Mouse (Mus musculus): ENCODE data around the gene Zfp644.

The Zfp644 gene

DNA sequence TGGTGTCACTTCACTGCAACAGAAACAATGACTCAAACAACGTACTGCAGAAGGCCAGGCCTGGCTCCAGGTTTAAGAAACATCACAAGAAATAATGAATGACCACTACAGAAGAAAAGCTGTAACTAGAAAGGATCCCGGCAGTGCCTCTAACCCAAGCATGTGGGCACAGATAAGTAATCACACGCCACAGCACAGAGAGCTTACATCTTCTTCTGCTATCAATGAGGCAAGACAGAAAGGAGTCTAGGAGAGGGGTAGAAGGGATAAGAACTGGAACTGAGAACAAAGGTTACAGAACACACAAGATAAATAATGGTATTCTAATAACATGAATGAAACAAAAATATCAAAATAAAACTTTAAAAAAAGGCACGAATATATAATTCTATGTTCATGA, 32.2 kb downstream of the Zfp644 start:
- no peak for DNase-seq (ENCODE audit: low read depth, low spot score)

DNA sequence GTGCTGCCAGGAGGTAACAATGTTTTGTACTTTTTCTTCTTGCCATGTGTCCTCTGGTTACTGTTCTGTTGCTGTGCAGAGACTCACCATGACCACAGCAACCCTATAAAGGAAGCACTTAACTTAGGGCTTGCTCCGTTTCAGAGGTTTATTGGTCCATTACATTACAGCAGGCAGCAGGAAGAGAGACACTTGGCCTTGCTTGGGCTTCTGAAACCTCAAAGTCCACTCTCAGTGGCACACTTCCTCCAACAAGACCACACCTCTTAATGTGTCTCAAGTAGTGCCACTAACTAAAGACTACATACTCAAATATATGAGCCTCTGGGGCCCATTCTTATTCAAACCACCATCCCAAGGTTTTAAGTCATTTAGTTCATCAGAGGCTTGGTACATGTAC, 36.2 kb downstream of the Zfp644 start:
- DNase-seq (ENCODE audit: low read depth, low spot score) = no peak

DNA sequence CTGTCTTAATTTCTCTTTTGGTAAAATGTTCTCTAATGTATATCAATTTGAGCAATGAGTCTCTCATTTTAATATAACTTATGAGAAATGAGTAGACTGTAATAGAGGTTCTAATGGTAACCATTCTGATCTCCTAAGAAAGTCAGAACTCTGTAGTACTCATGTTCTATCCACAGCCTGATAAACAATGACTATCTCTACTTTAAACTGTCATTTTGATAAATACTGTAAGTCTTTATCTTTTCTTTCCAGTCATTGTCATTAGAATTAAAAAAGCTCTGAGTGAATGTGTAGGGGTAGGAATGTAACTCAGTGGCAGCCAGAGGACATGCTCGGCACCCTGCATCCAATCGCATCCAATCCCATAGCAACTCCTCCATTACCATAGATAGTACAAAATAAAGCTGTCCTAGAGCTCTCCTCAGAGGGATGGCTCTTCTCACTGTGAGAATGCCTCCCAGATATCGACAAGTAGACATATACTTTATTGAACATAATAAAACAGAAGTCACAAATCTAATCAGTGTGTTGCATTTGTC, 44.2 kb downstream of the Zfp644 start:
- no peak for DNase-seq (ENCODE audit: low read depth, low spot score)

DNA sequence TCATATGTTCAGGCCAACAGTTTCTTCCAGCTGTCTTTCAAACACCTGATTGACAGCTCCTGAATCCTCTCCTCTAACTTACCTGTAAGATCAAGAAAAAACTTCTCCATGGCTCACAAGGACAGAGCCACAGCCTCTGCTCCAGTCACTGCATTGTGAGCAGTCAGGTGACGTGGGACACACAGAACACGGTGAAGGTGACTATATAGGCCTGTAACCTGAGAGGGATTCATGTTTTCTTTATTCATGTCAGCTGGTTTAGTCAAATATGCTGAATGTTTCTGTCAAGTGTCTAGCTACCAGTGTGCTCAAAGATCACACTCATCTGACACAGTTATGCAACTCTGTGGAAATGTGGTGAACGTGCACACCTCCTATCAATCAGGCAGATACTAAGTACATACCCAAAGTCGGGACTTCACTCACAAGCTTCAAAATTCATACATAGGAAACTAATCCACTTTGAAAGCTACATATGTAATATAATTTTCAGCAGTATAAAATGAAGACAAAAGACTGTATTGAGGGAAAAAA, 44.8 kb downstream of the Zfp644 start:
- DNase-seq (ENCODE audit: low read depth, low spot score) = no peak

- DNase-seq (ENCODE audit: low read depth, low spot score) = no peak
These were observed 47.1 kb downstream of the Zfp644 start for GRCm38 (mm10) chr5:106649995-106650394.

DNA sequence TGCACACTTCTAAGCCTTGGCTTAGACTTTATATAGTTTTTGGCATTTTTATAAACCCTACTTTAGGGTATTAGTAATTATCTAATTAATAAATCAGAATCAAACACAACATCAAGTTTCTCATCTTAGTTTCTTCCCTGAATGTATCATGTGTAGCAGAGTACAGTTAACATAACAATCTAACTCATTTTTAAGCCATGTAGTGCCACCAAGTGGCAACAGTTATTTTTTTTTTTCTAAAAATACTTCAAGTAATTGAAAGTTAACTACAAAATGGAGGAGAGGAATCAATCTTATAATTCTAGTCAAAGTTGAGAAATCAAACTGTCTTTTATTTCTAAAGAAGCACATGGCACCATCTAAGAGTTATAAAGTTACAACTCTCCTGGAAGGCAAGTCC, 47.6 kb downstream of the Zfp644 start:
- DNase-seq (ENCODE audit: low read depth, low spot score) = no peak

GRCm38 (mm10) chr5:106643434-106643833, 53.7 kb downstream of the Zfp644 start:
- no peak for DNase-seq (ENCODE audit: low read depth, low spot score)

DNA sequence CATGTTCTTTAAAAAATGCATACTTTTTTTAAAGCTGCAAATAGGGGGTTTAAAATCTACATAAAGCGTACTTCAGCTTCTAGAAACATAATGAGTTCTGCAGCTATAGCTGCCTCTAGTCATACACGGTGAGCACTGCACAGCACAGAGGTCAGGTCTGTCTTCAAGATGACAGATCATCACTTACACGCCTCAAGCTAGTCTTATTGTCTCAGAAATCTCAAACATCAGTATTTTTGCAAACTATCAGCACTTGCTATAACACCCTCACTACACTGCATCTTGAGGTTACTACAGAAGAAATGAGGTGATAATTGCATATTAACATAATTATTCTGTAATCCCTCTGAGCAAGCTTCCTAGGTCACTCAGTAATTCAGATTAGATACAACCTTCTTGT, 55.2 kb downstream of the Zfp644 start:
- DNase-seq (ENCODE audit: low read depth, low spot score) = no peak

- no peak for DNase-seq (ENCODE audit: low read depth, low spot score)
These were observed 56.8 kb downstream of the Zfp644 start for GRCm38 (mm10) chr5:106640235-106640809.

DNA sequence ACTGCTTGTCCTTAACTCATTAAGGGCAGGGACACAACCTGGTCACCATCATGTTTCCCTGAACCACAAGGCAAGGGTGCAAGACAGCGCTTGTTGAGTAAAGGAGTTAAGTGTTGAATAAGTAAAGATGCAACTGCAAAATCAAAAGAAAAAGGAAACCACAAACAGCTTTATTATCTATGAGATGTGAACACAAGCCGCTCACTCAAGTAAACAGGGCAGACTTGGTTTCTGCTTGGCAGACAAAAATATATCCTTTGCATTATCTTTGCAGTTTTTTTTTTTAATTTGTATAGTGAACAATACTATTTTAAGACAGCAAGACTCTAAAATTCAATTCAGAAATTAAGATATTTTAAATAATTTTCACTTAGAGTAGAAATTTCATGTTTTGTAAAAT, 57.5 kb downstream of the Zfp644 start:
- DNase-seq (ENCODE audit: low read depth, low spot score) = no peak

- no peak for DNase-seq (ENCODE audit: low read depth, low spot score)
These were observed 60.6 kb downstream of the Zfp644 start for GRCm38 (mm10) chr5:106636423-106636946.

DNA sequence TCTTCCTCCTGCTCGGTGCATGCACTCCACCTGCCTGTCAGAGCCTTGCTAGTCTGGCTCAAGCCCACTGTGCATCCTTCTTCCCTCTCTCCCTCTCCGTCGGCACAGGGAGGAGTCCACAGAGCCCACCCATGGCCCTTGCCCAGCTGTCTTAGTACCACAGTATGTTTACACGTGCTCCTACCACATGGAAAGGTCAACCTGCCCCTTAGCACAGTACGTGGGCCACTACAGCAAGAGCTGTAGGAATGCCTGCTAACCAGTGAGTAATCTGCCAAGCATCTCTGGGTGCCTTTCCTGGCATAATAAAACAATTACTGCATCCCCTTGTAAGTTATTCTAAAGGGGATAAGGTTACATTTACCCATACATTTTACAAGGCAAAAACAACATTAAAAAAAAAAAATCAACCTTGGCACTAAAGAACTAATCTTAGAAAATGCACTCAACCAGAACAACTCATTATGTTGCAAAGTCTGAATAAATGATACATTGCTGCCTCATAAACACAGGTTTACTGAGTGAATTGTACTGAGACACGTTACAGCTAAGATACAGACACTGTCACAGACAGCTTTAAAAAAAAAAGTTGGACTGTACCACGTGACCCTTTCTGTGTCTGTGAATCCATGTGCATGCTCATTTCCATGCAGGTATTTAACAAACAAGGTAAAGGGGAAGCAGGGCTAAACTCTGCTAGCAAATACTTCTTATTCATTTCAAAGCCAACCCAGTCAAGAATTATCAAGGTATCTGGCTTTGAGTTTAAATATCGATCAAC, 68.5 kb downstream of the Zfp644 start:
- no peak for DNase-seq (ENCODE audit: low read depth, low spot score)

GRCm38 (mm10) chr5:106623337-106623736, 73.8 kb downstream of the Zfp644 start:
- no peak for DNase-seq (ENCODE audit: low read depth, low spot score)

DNA sequence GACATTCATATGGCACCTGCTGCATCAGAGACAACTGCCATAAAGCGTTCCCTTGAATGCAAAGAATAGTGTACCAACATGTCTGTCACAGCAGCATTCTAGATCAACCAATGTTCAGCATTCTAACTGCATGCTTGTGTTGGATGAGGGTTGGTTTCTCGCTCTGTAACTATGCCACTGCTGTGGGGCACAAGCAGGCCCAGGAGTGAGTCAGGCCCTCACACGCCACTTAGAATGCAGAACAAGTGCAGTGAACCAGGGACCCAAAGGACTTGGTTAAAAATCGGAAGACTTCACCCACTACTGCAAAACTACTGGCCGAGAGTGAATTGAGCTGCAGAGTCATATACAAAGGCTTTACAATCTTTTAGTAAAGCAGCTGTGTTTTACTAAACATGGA, 74.9 kb downstream of the Zfp644 start:
- no peak for DNase-seq (ENCODE audit: low read depth, low spot score)

DNA sequence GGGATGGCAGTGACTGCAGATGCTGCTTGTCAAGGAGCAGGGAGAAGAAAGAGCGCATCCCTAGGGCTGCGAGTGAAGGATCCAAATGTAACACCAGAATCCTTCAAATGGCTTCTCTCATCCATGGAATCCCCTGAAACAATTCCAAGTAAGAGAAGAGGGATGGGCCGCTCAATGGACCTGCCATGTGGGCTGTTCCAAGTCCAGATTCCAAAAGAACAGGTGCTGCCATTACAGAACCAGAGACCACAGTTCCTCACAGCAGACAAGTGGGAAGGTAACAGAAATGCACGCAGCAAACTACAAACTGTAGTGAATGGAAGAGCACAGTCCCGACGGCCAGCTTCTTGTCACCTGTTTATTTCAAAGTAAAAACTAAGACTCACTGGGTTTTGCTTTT, 76.6 kb downstream of the Zfp644 start:
- DNase-seq (ENCODE audit: low read depth, low spot score) = no peak

- DNase-seq (ENCODE audit: low read depth, low spot score) = no peak
These were observed 82.1 kb downstream of the Zfp644 start for GRCm38 (mm10) chr5:106615006-106615405.

DNA sequence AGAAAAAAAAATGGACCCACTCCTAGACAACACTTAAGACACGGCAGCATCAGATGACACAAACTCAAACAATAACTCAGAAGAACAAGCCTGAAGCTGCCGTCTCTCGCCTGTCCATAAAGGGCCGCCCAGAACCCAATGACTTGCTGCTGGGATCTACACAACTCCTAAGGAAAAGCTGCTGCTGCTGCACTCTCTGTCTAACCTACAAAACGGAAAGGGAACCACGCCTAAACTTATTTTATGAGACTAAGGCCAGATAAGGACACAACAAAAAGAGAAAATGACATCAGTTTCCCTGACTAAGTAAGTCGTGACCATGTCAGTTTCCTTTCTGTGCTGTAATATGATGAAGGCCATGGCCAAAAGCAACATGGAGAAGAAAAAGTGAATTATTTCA, 82.5 kb downstream of the Zfp644 start:
- no peak for DNase-seq (ENCODE audit: low read depth, low spot score)

- no peak for DNase-seq (ENCODE audit: low read depth, low spot score)
These were observed 84.9 kb downstream of the Zfp644 start for GRCm38 (mm10) chr5:106612151-106612550.

DNA sequence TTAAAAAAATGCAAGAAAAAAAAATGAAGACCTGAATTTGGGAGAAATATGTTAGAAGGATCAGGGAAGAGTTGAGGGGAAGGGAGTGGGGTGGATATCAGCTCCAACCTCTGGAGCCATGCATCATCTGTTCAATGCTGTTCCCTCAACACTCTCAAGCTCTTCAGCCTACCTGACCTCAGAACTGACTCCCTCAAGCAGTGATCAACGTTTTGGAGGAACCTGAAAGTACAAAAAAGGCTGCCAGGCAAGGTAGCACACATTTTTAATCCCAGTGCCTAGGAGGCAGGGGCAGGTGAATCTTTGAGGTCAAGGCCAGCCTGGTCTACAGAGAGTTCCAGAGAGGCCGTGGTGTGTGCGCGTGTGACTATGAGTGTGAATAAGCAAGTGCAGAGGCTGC, 88.3 kb downstream of the Zfp644 start, which contains the start of gene Gm17304:
TSS of gene Gm17304 (plus strand) at position 301 of the 400 bp plus-strand sequence.
- no peak for DNase-seq (ENCODE audit: low read depth, low spot score)

DNA sequence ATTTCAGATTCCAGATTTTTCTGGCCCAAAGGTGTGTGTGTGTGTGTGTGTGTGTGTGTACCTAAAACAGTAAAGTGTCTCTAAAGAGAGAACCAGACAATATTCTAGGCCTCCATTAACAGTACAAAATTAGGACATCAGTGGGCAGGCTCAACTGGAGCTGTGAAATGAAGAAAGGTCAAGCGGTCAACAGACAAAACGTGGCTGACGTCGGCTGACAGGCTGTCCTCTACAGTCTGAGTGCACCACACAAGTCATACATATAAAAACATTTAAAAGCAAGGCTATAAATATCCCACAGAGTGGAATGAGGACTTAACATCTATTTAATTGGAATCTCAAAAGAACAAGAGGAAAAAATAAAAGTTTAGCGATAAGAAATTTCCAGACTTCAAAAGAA, 90.0 kb downstream of the Zfp644 start:
- DNase-seq (ENCODE audit: low read depth, low spot score) = no peak

- DNase-seq (ENCODE audit: low read depth, low spot score) = no peak
These were observed 92.0 kb downstream of the Zfp644 start for GRCm38 (mm10) chr5:106605096-106605495.

- no peak for DNase-seq (ENCODE audit: low read depth, low spot score)
These were observed 92.7 kb downstream of the Zfp644 start for GRCm38 (mm10) chr5:106604381-106604780.

DNA sequence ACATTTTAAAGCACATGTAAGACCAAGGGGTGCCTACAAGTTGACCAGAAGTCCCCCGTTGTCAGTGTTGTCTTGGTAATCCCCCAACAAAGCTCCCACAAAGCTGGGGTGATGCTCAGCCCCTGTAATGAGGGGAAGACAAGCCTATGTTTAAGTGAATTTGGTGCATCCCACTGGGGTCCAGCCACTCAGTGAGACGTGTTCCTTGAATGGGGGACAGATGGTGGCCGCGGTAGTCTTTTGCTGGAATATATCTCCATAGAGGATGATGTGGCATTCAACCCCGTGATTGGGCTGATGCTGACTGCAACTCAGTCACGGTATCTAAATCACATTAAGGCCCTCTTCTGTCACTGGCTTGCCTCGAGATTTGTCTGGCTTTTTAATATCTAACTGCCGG, 97.6 kb downstream of the Zfp644 start:
- DNase-seq (ENCODE audit: low read depth, low spot score) = no peak

Data from ZHBTc4 (cell line).